Mouse (Mus musculus) kidney, adult 8-10 months (tissue): Measurements from ENCODE around the gene Kifc3.
"Not testable (repeated sequence)": the region's sequence is repeated elsewhere in the genome, so short reads cannot be mapped to it uniquely, and the experiment has no call there.

ENCODE experiments used
- DNase-seq, 2 experiments: peaks; one replicate each; pipeline ENCODE4 v3.0.0; 2022

Gene Kifc3

GRCm38 (mm10) chr8:95201491-95201890 lies 1.1 kb downstream of the Kifc3 start:
- no peak for DNase-seq

GRCm38 (mm10) chr8:95200001-95200405 lies 2.6 kb downstream of the Kifc3 start:
- no peak for DNase-seq

- DNase-seq: no peak
These were observed 6.9 kb downstream of the Kifc3 start for GRCm38 (mm10) chr8:95195728-95196127.

- DNase-seq: no peak
These were observed 11.0 kb downstream of the Kifc3 start for GRCm38 (mm10) chr8:95191497-95192175.

- DNase-seq: no peak
These were observed 15.0 kb downstream of the Kifc3 start for GRCm38 (mm10) chr8:95187579-95187978.

- no peak for DNase-seq
These were observed 16.6 kb downstream of the Kifc3 start for GRCm38 (mm10) chr8:95185891-95186513.

GRCm38 (mm10) chr8:95185104-95185503 lies 17.5 kb downstream of the Kifc3 start:
- DNase-seq: no peak

- DNase-seq: no peak
These were observed 18.4 kb downstream of the Kifc3 start for GRCm38 (mm10) chr8:95184171-95184570.

GRCm38 (mm10) chr8:95181850-95182249 lies 20.8 kb downstream of the Kifc3 start:
- DNase-seq: no peak

- no peak for DNase-seq
These were observed 24.4 kb downstream of the Kifc3 start for GRCm38 (mm10) chr8:95178191-95178590.

GRCm38 (mm10) chr8:95176985-95177384 lies 25.6 kb downstream of the Kifc3 start:
- DNase-seq: no peak

GRCm38 (mm10) chr8:95175808-95176207 lies 26.8 kb downstream of the Kifc3 start:
- DNase-seq: no peak

GRCm38 (mm10) chr8:95175306-95175705 lies 27.3 kb downstream of the Kifc3 start:
- DNase-seq: no peak

- peak; percentile 45 to 52 for DNase-seq
These were observed 30.2 kb downstream of the Kifc3 start for GRCm38 (mm10) chr8:95172433-95172832.

- peak; percentile 85 to 89 for DNase-seq
These were observed 34.9 kb downstream of the Kifc3 start for GRCm38 (mm10) chr8:95167726-95168125.

GRCm38 (mm10) chr8:95166400-95166799 lies 36.2 kb downstream of the Kifc3 start:
- peak; percentile 36 to 41 for DNase-seq

- peak; percentile 87 to 89 for DNase-seq
These were observed 36.7 kb downstream of the Kifc3 start for GRCm38 (mm10) chr8:95165923-95166322.

- DNase-seq: no peak
These were observed 38.1 kb downstream of the Kifc3 start for GRCm38 (mm10) chr8:95164469-95164868.

- not testable (repeated sequence) for DNase-seq
These were observed 38.6 kb downstream of the Kifc3 start for GRCm38 (mm10) chr8:95163969-95164368.

- DNase-seq: no peak
These were observed 39.8 kb downstream of the Kifc3 start for GRCm38 (mm10) chr8:95162785-95163184.

GRCm38 (mm10) chr8:95159344-95159743 lies 43.3 kb downstream of the Kifc3 start:
- DNase-seq: no peak

GRCm38 (mm10) chr8:95158654-95159053 lies 44.0 kb downstream of the Kifc3 start:
- peak; percentile 73 to 77 for DNase-seq

- DNase-seq: no peak
These were observed 45.5 kb downstream of the Kifc3 start for GRCm38 (mm10) chr8:95157145-95157544.

GRCm38 (mm10) chr8:95156108-95156507 lies 46.5 kb downstream of the Kifc3 start:
- DNase-seq: no peak

- no peak for DNase-seq
These were observed 47.3 kb downstream of the Kifc3 start for GRCm38 (mm10) chr8:95155361-95155760.
